Mouse (Mus musculus) layer of hippocampus, adult 2 months (tissue): ENCODE results near the gene Lyst. TPM values are rescaled to one million over a fixed set of nuclear protein-coding genes. Genes with fewer than 3 reads are reported as not detected.
"Not testable (repeated sequence)": the region's sequence is repeated elsewhere in the genome, so short reads cannot be mapped to it uniquely, and the experiment has no call there.

Experiments used
- DNase-seq, 2 experiments: peaks; one replicate each; pipeline ENCODE4 v3.0.0; 2022; ENCODE audit warnings: low spot score in 2 of 2
- H3K27ac ChIP-seq: fragments of 200-600 bp; 2 replicates; pipeline ENCODE4 v1.8.1; 2022
- H3K4me3 ChIP-seq: fragments of 200-600 bp; 2 replicates; pipeline ENCODE4 v1.8.1; 2022; ENCODE audit warnings: mild to moderate bottlenecking
- CTCF ChIP-seq: fragments of 200-600 bp; conservative IDR thresholded peaks from 2 replicates; pipeline ENCODE4 v1.8.1; 2022; ENCODE audit warnings: antibody characterized with exemption, mild to moderate bottlenecking, moderate library complexity
- total RNA-seq, 2 experiments: library from RNA; stranded (reverse); gene quantifications; 2 replicates each; pipeline ENCODE4 v1.2.3; 2021

The Lyst gene
- total RNA-seq, 2 experiments from 2014 or later, result 96.3 to 107 TPM

- Histone ChIP-seq H3K27ac (no peak overlapping the region), H3K4me3 (no peak overlapping the region)
- no peak for TF ChIP-seq CTCF
- no peak for DNase-seq
Measured at GRCm38 (mm10) chr13:13614235-13614634, 24.0 kb downstream of the Lyst start.

- 0 out of 2 replicates have a peak, but pooled peaks have one; percentile 13 for TF ChIP-seq CTCF
Measured at GRCm38 (mm10) chr13:13621456-13621855, 31.3 kb downstream of the Lyst start.

GRCm38 (mm10) chr13:13622565-13622964 lies 32.4 kb downstream of the Lyst start:
- H3K4me3 ChIP-seq, result no peak overlapping the region
- TF ChIP-seq CTCF, result no peak
- DNase-seq, result no peak
- no peak overlapping the region for H3K27ac ChIP-seq

More at GRCm38 (mm10) chr13:13621456-13621855, 31.3 kb downstream of the Lyst start:
- no peak overlapping the region for H3K27ac ChIP-seq
- DNase-seq, result no peak
- H3K4me3 ChIP-seq, result no peak overlapping the region

- no peak overlapping the region for H3K4me3 ChIP-seq
- no peak for DNase-seq
- TF ChIP-seq CTCF, result no peak
- H3K27ac ChIP-seq, result no peak overlapping the region
Measured at GRCm38 (mm10) chr13:13633746-13634145, 43.5 kb downstream of the Lyst start.

GRCm38 (mm10) chr13:13634706-13635105 lies 44.5 kb downstream of the Lyst start:
- Histone ChIP-seq H3K27ac (peak overlapping the region; percentile 2; the same call in 1 of the 2 replicates), H3K4me3 (no peak overlapping the region)
- no peak for TF ChIP-seq CTCF
- no peak for DNase-seq

- no peak for DNase-seq
- TF ChIP-seq CTCF, result no peak
- H3K27ac ChIP-seq, result no peak overlapping the region
- H3K4me3 ChIP-seq, result no peak overlapping the region
Measured at GRCm38 (mm10) chr13:13635224-13635623, 45.0 kb downstream of the Lyst start.

- DNase-seq, result no peak
Measured at GRCm38 (mm10) chr13:13637577-13637976, 47.4 kb downstream of the Lyst start.

GRCm38 (mm10) chr13:13637981-13638380 lies 47.8 kb downstream of the Lyst start:
- peak overlapping the region; percentile 50 for H3K27ac ChIP-seq
- TF ChIP-seq CTCF, result no peak
- DNase-seq, result no peak
- H3K4me3 ChIP-seq, result no peak overlapping the region

More at GRCm38 (mm10) chr13:13637577-13637976, 47.4 kb downstream of the Lyst start:
- Histone ChIP-seq H3K4me3 (no peak overlapping the region), H3K27ac (peak overlapping the region; percentile 50)
- TF ChIP-seq CTCF, result no peak

- no peak for TF ChIP-seq CTCF
- H3K4me3 ChIP-seq, result no peak overlapping the region
- DNase-seq, result no peak
- H3K27ac ChIP-seq, result peak overlapping the region; percentile 50
Measured at GRCm38 (mm10) chr13:13638725-13639124, 48.5 kb downstream of the Lyst start.

GRCm38 (mm10) chr13:13647296-13647695 lies 57.1 kb downstream of the Lyst start:
- Histone ChIP-seq H3K27ac (no peak overlapping the region), H3K4me3 (no peak overlapping the region)
- no peak for DNase-seq
- TF ChIP-seq CTCF, result no peak

GRCm38 (mm10) chr13:13655453-13655852 lies 65.3 kb downstream of the Lyst start:
- DNase-seq, result no peak
- Histone ChIP-seq H3K4me3 (no peak overlapping the region), H3K27ac (no peak overlapping the region)
- TF ChIP-seq CTCF, result peak; percentile 67

- not testable (repeated sequence) for H3K27ac ChIP-seq, H3K4me3 ChIP-seq, DNase-seq
Measured at GRCm38 (mm10) chr13:13666103-13666502, 75.9 kb downstream of the Lyst start.

- Histone ChIP-seq H3K27ac (no peak overlapping the region), H3K4me3 (no peak overlapping the region)
- TF ChIP-seq CTCF, result no peak
- DNase-seq, result no peak
Measured at GRCm38 (mm10) chr13:13670669-13671068, 80.5 kb downstream of the Lyst start.

GRCm38 (mm10) chr13:13671585-13672328 lies 81.6 kb downstream of the Lyst start:
- no peak overlapping the region for H3K27ac ChIP-seq
- no peak for DNase-seq
- H3K4me3 ChIP-seq, result no peak overlapping the region
- TF ChIP-seq CTCF, result no peak
